Mouse (Mus musculus) lung, postnatal 0 days (tissue): ENCODE measurements around the gene Ksr1.

Experiments
- CTCF ChIP-seq: IDR thresholded peaks from 2 replicates; pipeline ENCODE4 v1.5.1; 2016; ENCODE audit warnings: antibody characterized with exemption, mild to moderate bottlenecking
- EP300 ChIP-seq: IDR thresholded peaks from 2 replicates; pipeline ENCODE4 v1.6.1; 2016; ENCODE audit warnings: antibody characterized with exemption, mild to moderate bottlenecking, control low read depth

DNA sequence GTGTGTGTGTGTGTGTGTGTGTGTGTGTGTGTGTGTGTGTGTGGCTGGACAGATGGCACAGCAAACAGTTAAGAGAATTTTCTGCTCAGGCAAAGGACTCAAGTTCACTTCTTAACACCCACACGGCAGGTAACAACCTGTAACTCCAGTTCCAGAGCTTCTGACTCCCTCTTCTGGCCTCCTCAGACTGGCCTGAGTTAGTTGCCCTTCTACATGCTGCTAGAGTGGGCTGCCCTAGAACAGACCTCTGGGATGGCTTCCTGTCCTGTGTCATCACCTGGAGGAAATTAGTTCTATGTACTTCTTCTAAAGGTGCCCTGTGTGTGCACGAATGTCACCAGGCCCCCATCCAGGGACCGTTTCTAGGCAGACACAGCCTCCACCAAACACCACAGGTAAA lies 2.9 kb downstream of the Ksr1 start:
- TF ChIP-seq CTCF, result 0 out of 2 replicates have a peak, but pooled peaks have one; percentile 11
- TF ChIP-seq EP300, result no peak
